ENCODE assay signal across 8 mouse cellular contexts in the genomic region with DNA sequence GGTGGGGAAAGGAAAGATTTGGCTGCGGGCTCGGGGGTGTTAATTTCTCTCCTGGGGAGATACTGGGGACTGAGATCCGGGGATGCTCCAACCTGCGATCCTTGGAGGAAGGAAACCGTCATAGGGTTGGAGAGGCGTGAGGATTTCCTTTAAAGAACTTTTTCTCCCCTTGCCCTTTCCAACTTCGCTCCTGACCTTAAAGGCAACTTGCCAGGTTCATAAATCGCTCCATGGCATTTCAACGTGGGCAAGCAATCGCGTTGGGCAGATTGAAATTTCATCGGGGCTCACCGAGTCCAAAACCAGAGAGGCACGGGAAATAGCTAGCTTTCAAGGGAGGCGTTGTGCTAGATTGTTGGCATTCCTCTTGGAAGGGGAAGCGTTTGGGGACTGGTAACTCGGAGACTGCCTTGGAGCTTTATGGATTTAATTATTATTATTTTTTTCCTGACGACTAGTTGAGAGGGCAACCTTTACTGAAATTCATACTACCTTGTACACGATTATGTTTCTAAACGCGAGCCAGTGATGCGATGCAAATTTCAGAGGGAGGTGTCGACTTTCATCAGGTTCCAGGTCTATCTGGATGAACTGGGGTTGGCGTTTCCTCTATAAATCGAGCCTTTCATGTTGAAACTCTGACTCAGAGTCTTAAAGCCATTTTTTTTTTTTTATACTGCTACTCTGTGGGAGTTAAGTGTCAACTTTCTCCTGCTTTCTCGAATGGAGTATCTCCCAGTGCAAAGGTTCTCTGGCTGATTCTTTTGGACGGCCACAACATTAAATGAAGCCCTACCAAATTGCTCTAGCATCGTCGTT. TPM values are rescaled to one million over a fixed set of nuclear protein-coding genes. Genes with fewer than 3 reads are reported as not detected.
DNase-seq lines count a peak whose midpoint lies in the region; ATAC-seq lines count a peak whose summit lies in the region.

No protein-coding gene starts in this region.

- no peaks in the 10 kb centered on the region for H3K36me3 ChIP-seq in hindbrain, embryonic 11.5 days (ENCODE audit: control insufficient read depth, insufficient read depth, low read length)
- no peaks in the 10 kb centered on the region for H3K36me3 ChIP-seq in liver, embryonic 13.5 days

- H3K9ac ChIP-seq in hindbrain, embryonic 11.5 days (ENCODE audit: low read depth, low read length) = peak overlapping the region; percentile 86
- H3K9ac ChIP-seq in liver, embryonic 13.5 days = peak overlapping the region; percentile 81

- no peaks in the 10 kb centered on the region; the same call in 1 of the 2 replicates for H3K4me1 ChIP-seq in brown adipose tissue, adult 24 weeks (ENCODE audit: control insufficient read depth, insufficient read depth, insufficient read length, low read length)
- peaks cover 7% of the 10 kb centered on the region; the same call in 1 of the 2 replicates for H3K4me1 ChIP-seq in hindbrain, embryonic 11.5 days (replicated peaks; ENCODE audit: control insufficient read depth, insufficient read depth, low read length)
- peaks cover 56% of the 10 kb centered on the region for H3K4me1 ChIP-seq in liver, embryonic 13.5 days (replicated peaks)

- 4% methylated on average over 29 of the region's 29 CpGs for WGBS in hindbrain, embryonic 11.5 days
- WGBS in liver, embryonic 13.5 days (ENCODE audit: insufficient replicate concordance) = 3% methylated on average over 29 of the region's 29 CpGs

- H3K4me2 ChIP-seq in hindbrain, embryonic 11.5 days (replicated peaks; ENCODE audit: low read depth, low read length) = peak overlapping the region; percentile 96
- peak overlapping the region; percentile 90 for H3K4me2 ChIP-seq in liver, embryonic 13.5 days

- H3K9me3 ChIP-seq in hindbrain, embryonic 11.5 days (ENCODE audit: control insufficient read depth, low read length) = no peaks in the 10 kb centered on the region
- no peaks in the 10 kb centered on the region for H3K9me3 ChIP-seq in liver, embryonic 13.5 days (replicated peaks)

- ATAC-seq in cerebellum, adult (ENCODE audit: insufficient number of reproducible peaks, low FRiP score, low TSS enrichment) = no peak
- ATAC-seq in hindbrain, embryonic 11.5 days (ENCODE audit: low FRiP score) = no peak
- no peak for ATAC-seq in liver, embryonic 13.5 days (ENCODE audit: low read depth)

- peak overlapping the region; percentile 47 for H3K27ac ChIP-seq in brown adipose tissue, adult 24 weeks (replicated peaks; ENCODE audit: low read depth, low read length)
- peak overlapping the region; percentile 88 for H3K27ac ChIP-seq in hindbrain, embryonic 11.5 days (ENCODE audit: low read depth, low read length)
- no peak overlapping the region for H3K27ac ChIP-seq in liver, embryonic 13.5 days

- no peaks in the 10 kb centered on the region for H3K27me3 ChIP-seq in hindbrain, embryonic 11.5 days (ENCODE audit: control insufficient read depth, insufficient read depth, low read length)
- H3K27me3 ChIP-seq in liver, embryonic 13.5 days = peaks cover 18% of the 10 kb centered on the region

- DNase-seq in cerebellum, adult 9-10 months = peak; percentile 47
- DNase-seq in 3T3-L1 (ENCODE audit: low read depth, low spot score) = peak; percentile 71
- peak; percentile 53 for DNase-seq in hindbrain, embryonic 11.5 days (ENCODE audit: low spot score)
- DNase-seq in liver, embryonic 13.5 days = no peak
- DNase-seq in retina, embryonic 14.5 days (ENCODE audit: low spot score) = peak; percentile 37
- DNase-seq in right cerebral cortex, postnatal 10 days (ENCODE audit: low spot score in 2 of 2) = no peak

- H3K4me3 ChIP-seq in brown adipose tissue, adult 24 weeks (ENCODE audit: insufficient read depth, low read depth, low read length) = peak overlapping the region; percentile 90
- peak overlapping the region; percentile 79 for H3K4me3 ChIP-seq in hindbrain, embryonic 11.5 days (ENCODE audit: low read depth, low read length)
- peak overlapping the region; percentile 85 for H3K4me3 ChIP-seq in liver, embryonic 13.5 days (replicated peaks)

RNA-seq across cellular contexts. Expression of a gene that starts 1.6 kb away (rescaled TPM):
- 23.9 and 29.7 TPM in 2 replicates for polyA plus RNA-seq in brown adipose tissue, adult 24 weeks (2012; ENCODE audit: insufficient read depth, insufficient read length, missing spikeins)
- polyA plus RNA-seq in hindbrain, embryonic 11.5 days (2014; fragmentation: Nextera tagmentation; extraction: Ambion mirVana) = 22.1 and 30.8 TPM in 2 replicates
- 4.3 and 5.5 TPM in 2 replicates for polyA plus RNA-seq in liver, embryonic 13.5 days (2015; fragmentation: Nextera tagmentation; extraction: Ambion mirVana)

Comparison
In these comparisons a context has a peak if more than half of its experiments do, and no peak if none do; other contexts are left out.
1. DNase-seq: peak in cerebellum, adult 9-10 months (single experiment), 3T3-L1 (single experiment), hindbrain, embryonic 11.5 days (single experiment) and retina, embryonic 14.5 days (single experiment); none in liver, embryonic 13.5 days (single experiment) and right cerebral cortex, postnatal 10 days (0 of 2).
2. Peak in every context shown above with its lines, with median percentiles within 50 percentile points of each other: H3K4me3 ChIP-seq.